Mouse (Mus musculus) testis, adult 2 months (tissue): ENCODE measurements around the gene Creb5. TPM values are rescaled to one million over a fixed set of nuclear protein-coding genes. Genes with fewer than 3 reads are reported as not detected.

Experiments used
- H3K27ac ChIP-seq: fragments of 200-500 bp; 2 replicates; pipeline ENCODE4 v1.5.1; 2012; ENCODE audit warnings: low read depth, low read length; ENCODE audit not compliant: control insufficient read depth, insufficient read depth
- H3K27me3 ChIP-seq: fragments of 200-500 bp; 2 replicates; pipeline ENCODE4 v1.6.1; 2012; ENCODE audit warnings: mild to moderate bottlenecking, low read length, moderate library complexity; ENCODE audit not compliant: control insufficient read depth, insufficient read depth
- H3K36me3 ChIP-seq: fragments of 200-500 bp; 2 replicates; pipeline ENCODE4 v1.6.1; 2012; ENCODE audit warnings: mild to moderate bottlenecking, low read length; ENCODE audit not compliant: control insufficient read depth, insufficient read depth
- H3K4me1 ChIP-seq: fragments of 200-500 bp; 2 replicates; pipeline ENCODE4 v1.6.1; 2012; ENCODE audit warnings: low read length; ENCODE audit not compliant: control insufficient read depth, insufficient read depth
- H3K4me3 ChIP-seq: fragments of 200-500 bp; 2 replicates; pipeline ENCODE4 v1.5.1; 2012; ENCODE audit warnings: low read depth, mild to moderate bottlenecking, low read length, moderate library complexity, mixed read lengths; ENCODE audit not compliant: control insufficient read depth
- CTCF ChIP-seq: fragments of 200-500 bp; IDR thresholded peaks from 2 replicates; pipeline ENCODE4 v1.5.1; 2012; ENCODE audit warnings: low read depth, mild to moderate bottlenecking, inconsistent platforms, low read length, moderate library complexity; ENCODE audit not compliant: control insufficient read depth, insufficient read depth, insufficient replicate concordance
- POLR2A ChIP-seq: fragments of 200-500 bp; IDR thresholded peaks from 2 replicates; pipeline ENCODE4 v1.6.1; 2012; ENCODE audit warnings: low read depth, mild to moderate bottlenecking, inconsistent platforms, low read length, moderate library complexity; ENCODE audit not compliant: control insufficient read depth
- polyA plus RNA-seq: library from polyadenylated mRNA; depleted of rRNA; stranded (reverse); fragments of >200 nt; gene quantifications from 2 replicates; pipeline ENCODE4 v1.2.3, GENCODE M21; 2012

Creb5 gene
- polyA plus RNA-seq, 1 experiment: 0.26 TPM

DNA sequence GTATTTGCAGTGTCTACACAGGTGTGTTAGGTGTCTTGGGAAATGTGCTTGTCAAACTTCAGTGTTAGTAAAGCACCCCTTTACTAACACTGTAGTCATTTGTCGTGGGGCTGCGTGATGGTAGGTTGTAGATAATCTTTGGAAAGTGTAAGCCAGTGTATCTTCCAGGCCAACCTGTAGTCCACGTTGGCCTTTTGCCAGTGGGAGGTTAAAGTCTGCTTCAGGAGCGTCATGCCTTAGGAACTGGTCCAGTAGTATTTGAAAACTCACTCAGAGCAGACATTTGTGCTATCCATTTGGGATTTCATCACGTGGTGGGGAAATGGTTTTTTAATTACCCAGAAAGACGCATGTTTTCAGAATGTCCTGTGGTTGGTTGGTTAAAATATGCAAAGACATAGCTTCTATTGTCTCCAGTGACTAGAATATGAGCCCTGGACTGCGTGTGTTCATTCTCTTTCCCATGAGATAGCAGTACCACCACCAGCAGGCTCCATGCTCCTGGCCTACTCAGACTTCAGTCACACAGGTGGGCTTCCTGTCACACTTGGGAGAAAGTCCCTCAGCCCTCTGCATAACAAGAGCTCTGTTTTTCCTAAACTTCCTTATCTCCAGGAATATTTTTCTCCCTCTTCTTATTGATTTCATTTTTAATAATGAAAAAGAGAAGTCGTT is 212.7 kb downstream of the Creb5 start:
- no peak overlapping the region for H3K27ac ChIP-seq
- H3K4me3 ChIP-seq: no peak overlapping the region
- TF ChIP-seq POLR2A: no peak
- TF ChIP-seq CTCF: no peak
- H3K4me1 ChIP-seq: no peaks in the 10 kb centered on the region; the same call in 1 of the 2 replicates
- H3K36me3 ChIP-seq: no peaks in the 10 kb centered on the region
- no peaks in the 10 kb centered on the region for H3K27me3 ChIP-seq

GRCm38 (mm10) chr6:53501236-53501635 is 214.2 kb downstream of the Creb5 start:
- Histone ChIP-seq H3K36me3 (no peaks in the 10 kb centered on the region), H3K27ac (no peak overlapping the region), H3K4me3 (no peak overlapping the region), H3K27me3 (no peaks in the 10 kb centered on the region), H3K4me1 (no peaks in the 10 kb centered on the region; the same call in 1 of the 2 replicates)
- TF ChIP-seq POLR2A (no peak), CTCF (no peak)

DNA sequence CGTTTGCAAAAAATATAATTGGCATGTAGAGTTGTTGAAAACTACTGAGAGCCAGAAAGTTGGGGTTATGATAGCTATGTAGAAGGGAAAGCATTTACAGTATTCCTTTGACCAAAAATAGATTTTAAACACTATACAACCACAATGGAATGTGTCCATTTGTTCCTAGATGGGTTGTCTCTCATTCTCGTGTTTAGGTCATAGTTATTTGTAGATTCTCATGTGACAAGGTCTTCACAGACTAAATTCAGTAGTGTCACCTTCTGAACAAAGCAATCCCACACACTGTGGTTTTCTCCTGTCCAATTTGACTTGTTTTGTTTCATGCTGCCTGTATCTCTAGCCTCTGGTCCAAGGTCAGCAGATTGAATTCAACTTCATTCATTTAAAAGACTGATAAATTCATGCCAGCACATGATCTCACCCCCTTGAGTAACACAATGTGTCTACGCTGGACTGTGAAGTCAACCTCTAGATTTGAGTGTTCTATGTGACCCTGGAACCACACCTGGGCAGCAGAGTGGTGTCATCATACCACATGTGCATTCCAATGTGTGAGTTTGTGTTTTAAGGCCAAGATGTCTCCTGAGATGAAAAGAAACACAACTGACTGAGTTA is 220.0 kb downstream of the Creb5 start:
- H3K4me3 ChIP-seq: no peak overlapping the region

GRCm38 (mm10) chr6:53508847-53509494 is 221.9 kb downstream of the Creb5 start:
- no peak overlapping the region for H3K4me3 ChIP-seq
- H3K27ac ChIP-seq: no peak overlapping the region
- H3K27me3 ChIP-seq: no peaks in the 10 kb centered on the region
- no peaks in the 10 kb centered on the region for H3K4me1 ChIP-seq
- no peak for TF ChIP-seq POLR2A
- no peak for TF ChIP-seq CTCF
- no peaks in the 10 kb centered on the region for H3K36me3 ChIP-seq

More for the DNA sequence above, 220.0 kb downstream of the Creb5 start:
- TF ChIP-seq CTCF: no peak
- TF ChIP-seq POLR2A: no peak
- no peaks in the 10 kb centered on the region for H3K36me3 ChIP-seq
- no peaks in the 10 kb centered on the region for H3K4me1 ChIP-seq
- no peaks in the 10 kb centered on the region for H3K27me3 ChIP-seq
- H3K27ac ChIP-seq: no peak overlapping the region

DNA sequence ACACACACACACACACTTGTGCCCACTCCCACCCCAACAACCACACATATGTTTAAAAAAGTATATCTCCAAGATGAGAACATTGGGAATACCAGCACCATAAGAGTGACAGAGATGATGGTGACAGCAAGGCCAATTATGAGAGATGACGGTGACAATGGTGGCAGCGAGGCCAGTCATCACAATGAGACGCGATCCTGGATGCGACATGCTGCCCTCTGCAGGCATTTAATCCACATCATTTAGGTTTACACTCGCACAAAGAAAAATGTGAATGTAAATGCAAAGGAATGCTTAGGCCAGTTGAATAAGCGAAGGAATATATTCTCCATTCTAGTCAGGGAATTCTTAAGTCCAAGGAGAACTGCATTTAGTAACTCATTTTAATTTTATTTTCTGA is 222.9 kb downstream of the Creb5 start:
- Histone ChIP-seq H3K27ac (no peak overlapping the region), H3K4me1 (no peaks in the 10 kb centered on the region), H3K4me3 (no peak overlapping the region), H3K27me3 (no peaks in the 10 kb centered on the region), H3K36me3 (no peaks in the 10 kb centered on the region)
- TF ChIP-seq POLR2A (no peak), CTCF (no peak)

GRCm38 (mm10) chr6:53512226-53512625 is 225.2 kb downstream of the Creb5 start:
- Histone ChIP-seq H3K4me1 (no peaks in the 10 kb centered on the region; the same call in 1 of the 2 replicates), H3K4me3 (no peak overlapping the region), H3K36me3 (no peaks in the 10 kb centered on the region), H3K27me3 (no peaks in the 10 kb centered on the region), H3K27ac (no peak overlapping the region)
- TF ChIP-seq CTCF: no peak
- no peak for TF ChIP-seq POLR2A

- Histone ChIP-seq H3K4me1 (no peaks in the 10 kb centered on the region; the same call in 1 of the 2 replicates), H3K36me3 (no peaks in the 10 kb centered on the region), H3K4me3 (no peak overlapping the region), H3K27ac (no peak overlapping the region), H3K27me3 (no peaks in the 10 kb centered on the region)
- TF ChIP-seq CTCF (no peak), POLR2A (no peak)
Measured at GRCm38 (mm10) chr6:53513380-53513779, 226.3 kb downstream of the Creb5 start.
